Mouse (Mus musculus): Measurements from ENCODE around the gene Upp1. TPM values are rescaled to one million over a fixed set of nuclear protein-coding genes. Genes with fewer than 3 reads are reported as not detected.

Gene Upp1
- polyA plus RNA-seq, 1 experiment from 2014 or later: 18.8 TPM

DNA sequence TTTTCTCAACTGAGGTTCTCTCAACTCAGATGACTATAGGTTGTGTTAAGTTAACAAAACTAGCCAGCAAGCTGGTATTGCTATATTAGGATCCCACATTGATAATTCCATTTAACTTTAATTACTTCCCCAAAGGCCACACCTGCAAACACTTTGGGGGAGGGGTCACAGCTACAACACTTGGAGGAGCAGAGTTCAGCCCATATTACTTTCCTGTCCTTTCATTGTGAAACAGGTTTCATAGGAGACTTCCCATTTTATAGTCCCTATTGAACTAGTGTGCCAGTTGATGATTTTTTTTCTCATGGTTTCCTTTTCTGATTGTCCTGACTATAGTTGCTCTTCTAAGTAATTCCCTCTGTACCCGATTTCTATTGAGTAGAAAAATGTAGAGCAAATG is 63.6 kb downstream of the Upp1 start:
- 73% methylated on average over 1 of the region's 1 CpGs for WGBS
- H3K9ac ChIP-seq (ENCODE audit: low read length): no peak overlapping the region

More for the DNA sequence above, 63.6 kb downstream of the Upp1 start:
- no peak for DNase-seq (ENCODE audit: low spot score)
- no peaks in the 10 kb centered on the region for H3K36me3 ChIP-seq (ENCODE audit: control insufficient read depth, insufficient read depth, low read length)
- no peaks in the 10 kb centered on the region for H3K9me3 ChIP-seq (ENCODE audit: control insufficient read depth, low read length)
- no peak for ATAC-seq (ENCODE audit: low FRiP score, low TSS enrichment)
- H3K27ac ChIP-seq (replicated peaks): no peak overlapping the region
- no peak overlapping the region for H3K4me2 ChIP-seq (replicated peaks; ENCODE audit: low read depth)
- H3K27me3 ChIP-seq (ENCODE audit: control insufficient read depth, insufficient read depth, low read length): no peaks in the 10 kb centered on the region
- H3K4me3 ChIP-seq (ENCODE audit: low read depth, low read length): no peak overlapping the region
- H3K4me1 ChIP-seq (replicated peaks; ENCODE audit: control insufficient read depth, insufficient read depth): no peaks in the 10 kb centered on the region
- TF ChIP-seq CTCF (IDR thresholded peaks at IDR 0.05; ENCODE audit: low read depth): no peak
- no peak for TF ChIP-seq EP300 (optimal IDR thresholded peaks at IDR 0.05)

Other genes with a start within 250 kb of the Upp1 start
- gene Pkd1l1, start 144.8 kb upstream of the Upp1 start, polyA plus RNA-seq (2015; fragmentation: Nextera tagmentation; extraction: Ambion mirVana): 0.08 and 0.19 TPM in 2 replicates
- gene Hus1, start 106.9 kb upstream of the Upp1 start, polyA plus RNA-seq (2015; fragmentation: Nextera tagmentation; extraction: Ambion mirVana): 5.1 and 5.8 TPM in 2 replicates
- 3.7 and 3.8 TPM in 2 replicates for gene Gm11992, start 69.5 kb upstream of the Upp1 start, polyA plus RNA-seq (2015; fragmentation: Nextera tagmentation; extraction: Ambion mirVana)
- 2.4 and 2.6 TPM in 2 replicates for gene Sun3, start 69.1 kb upstream of the Upp1 start, polyA plus RNA-seq (2015; fragmentation: Nextera tagmentation; extraction: Ambion mirVana)
- gene Abca13, start 73.8 kb downstream of the Upp1 start, polyA plus RNA-seq (2015; fragmentation: Nextera tagmentation; extraction: Ambion mirVana): 0.01 TPM in 2 replicates

Data from stomach, postnatal 0 days (tissue).